Mouse (Mus musculus) thymus, postnatal 4 days (tissue): ENCODE measurements at regions not wholly inside any gene's neighbourhood (a gene's known extent, or its start where the extent isn't known, plus 50 kb on each side); places are given as distances from the start of the nearest gene placed in this dataset.
A peak's percentile ranks its signal among the peaks of the same experiment; 100 is the strongest.

Experiments
- DNase-seq: peaks from one replicate; pipeline ENCODE4 v3.0.0; 2021

GRCm38 (mm10) chr15:39998063-39998462 lies 136.1 kb upstream of the 9330182O14Rik start:
- no peak for DNase-seq

- DNase-seq, result no peak
These were observed 134.1 kb upstream of the 9330182O14Rik start for GRCm38 (mm10) chr15:40000022-40000421.

- no peak for DNase-seq
These were observed 129.1 kb upstream of the 9330182O14Rik start for GRCm38 (mm10) chr15:40005096-40005495.

- no peak for DNase-seq
These were observed 126.3 kb upstream of the 9330182O14Rik start for GRCm38 (mm10) chr15:40007844-40008243.

GRCm38 (mm10) chr15:40013833-40014232 lies 120.3 kb upstream of the 9330182O14Rik start:
- peak; percentile 12 for DNase-seq

- no peak for DNase-seq
These were observed 117.1 kb upstream of the 9330182O14Rik start for GRCm38 (mm10) chr15:40017019-40017418.

GRCm38 (mm10) chr15:40017597-40017996 lies 116.6 kb upstream of the 9330182O14Rik start:
- no peak for DNase-seq

GRCm38 (mm10) chr15:40018047-40018791 lies 115.9 kb upstream of the 9330182O14Rik start:
- no peak for DNase-seq

GRCm38 (mm10) chr15:40018792-40019151 lies 115.4 kb upstream of the 9330182O14Rik start:
- no peak for DNase-seq

- no peak for DNase-seq
These were observed 114.9 kb upstream of the 9330182O14Rik start for GRCm38 (mm10) chr15:40019226-40019625.

- no peak for DNase-seq
These were observed 114.1 kb upstream of the 9330182O14Rik start for GRCm38 (mm10) chr15:40020097-40020496.

GRCm38 (mm10) chr15:40020646-40021045 lies 113.5 kb upstream of the 9330182O14Rik start:
- no peak for DNase-seq

GRCm38 (mm10) chr15:40023195-40023594 lies 111.0 kb upstream of the 9330182O14Rik start:
- no peak for DNase-seq

GRCm38 (mm10) chr15:40032088-40032487 lies 102.1 kb upstream of the 9330182O14Rik start:
- DNase-seq, result no peak

GRCm38 (mm10) chr15:40036181-40036580 lies 98.0 kb upstream of the 9330182O14Rik start:
- no peak for DNase-seq

- DNase-seq, result no peak
These were observed 96.9 kb upstream of the 9330182O14Rik start for GRCm38 (mm10) chr15:40037266-40037665.

- no peak for DNase-seq
These were observed 87.9 kb upstream of the 9330182O14Rik start for GRCm38 (mm10) chr15:40046219-40046618.

- DNase-seq, result no peak
These were observed 87.1 kb upstream of the 9330182O14Rik start for GRCm38 (mm10) chr15:40047100-40047499.

- DNase-seq, result peak; percentile 37
These were observed 66.1 kb upstream of the 9330182O14Rik start for GRCm38 (mm10) chr15:40068051-40068450.

GRCm38 (mm10) chr15:40075334-40075893 lies 58.8 kb upstream of the 9330182O14Rik start:
- no peak for DNase-seq

GRCm38 (mm10) chr15:40079872-40080271 lies 54.3 kb upstream of the 9330182O14Rik start:
- no peak for DNase-seq
